In genomic region chr3:41585548-41585947, GRCm38 (mm10) we compare ENCODE assay signal across 28 mouse cellular contexts.
"Had no signal": no experiment of that assay in that cellular context is flagged by ENCODE, and none has a peak within 500 bp of the region (broad histone marks: within the 10 kb centered on the region; RNA-seq: fewer than 3 reads in every experiment).

No protein-coding gene starts in this region.

- H3K27ac ChIP-seq: embryonic facial prominence, embryonic 10.5 days; embryonic facial prominence, embryonic 12.5 days; embryonic facial prominence, embryonic 13.5 days; embryonic facial prominence, embryonic 15.5 days; forebrain, embryonic 10.5 days; forebrain, embryonic 12.5 days; forebrain, embryonic 13.5 days; forebrain, embryonic 15.5 days; heart, adult 2 months; heart, embryonic 10.5 days had no signal

- H3K4me2 ChIP-seq: embryonic facial prominence, embryonic 12.5 days; embryonic facial prominence, embryonic 13.5 days; embryonic facial prominence, embryonic 15.5 days; forebrain, embryonic 12.5 days; forebrain, embryonic 13.5 days; forebrain, embryonic 15.5 days; heart, embryonic 11.5 days; heart, embryonic 12.5 days had no signal

- ATAC-seq: forebrain, embryonic 13.5 days; forebrain, embryonic 14.5 days; forebrain, embryonic 15.5 days; forebrain, embryonic 16.5 days had no signal

- H3K4me3 ChIP-seq: embryonic facial prominence, embryonic 10.5 days; embryonic facial prominence, embryonic 12.5 days; embryonic facial prominence, embryonic 13.5 days; embryonic facial prominence, embryonic 15.5 days; erythroblast, embryonic 14.5 days; forebrain, embryonic 10.5 days; forebrain, embryonic 12.5 days; forebrain, embryonic 13.5 days; forebrain, embryonic 15.5 days; heart, adult 2 months; heart, embryonic 10.5 days; heart, embryonic 12.5 days had no signal

- H3K36me3 ChIP-seq: embryonic facial prominence, embryonic 12.5 days; embryonic facial prominence, embryonic 13.5 days; embryonic facial prominence, embryonic 15.5 days had no signal

- H3K9ac ChIP-seq: embryonic facial prominence, embryonic 12.5 days; embryonic facial prominence, embryonic 13.5 days; embryonic facial prominence, embryonic 15.5 days; forebrain, embryonic 12.5 days; forebrain, embryonic 13.5 days; forebrain, embryonic 15.5 days; forebrain, postnatal 0 days; heart, embryonic 12.5 days had no signal

- DNase-seq: cerebellum, adult 9-11 months; cerebellum, postnatal 10 days; cerebellum, postnatal 14 days; cerebellum, postnatal 25 days; cerebellum, postnatal 36 days; embryo, embryonic 11 days; forebrain, postnatal 0 days; gastrocnemius, postnatal 10 days; gastrocnemius, postnatal 14 days; gastrocnemius, postnatal 25 days; gastrocnemius, postnatal 36 days; heart, adult 11 months; heart, adult 18-20 months had no signal

- H3K27me3 ChIP-seq: embryonic facial prominence, embryonic 12.5 days; embryonic facial prominence, embryonic 13.5 days; embryonic facial prominence, embryonic 15.5 days; forebrain, embryonic 12.5 days; forebrain, embryonic 13.5 days; forebrain, embryonic 15.5 days; heart, embryonic 12.5 days had no signal

- H3K9me3 ChIP-seq: embryonic facial prominence, embryonic 10.5 days; embryonic facial prominence, embryonic 12.5 days; embryonic facial prominence, embryonic 13.5 days; embryonic facial prominence, embryonic 15.5 days; forebrain, embryonic 10.5 days; forebrain, embryonic 12.5 days; forebrain, embryonic 13.5 days; forebrain, embryonic 15.5 days; heart, embryonic 10.5 days; heart, embryonic 12.5 days had no signal
